Mouse (Mus musculus) frontal cortex, adult 2 months (tissue): ENCODE measurements at regions not wholly inside any gene's neighbourhood (a gene's known extent, or its start where the extent isn't known, plus 50 kb on each side); places are given as distances from the start of the nearest gene placed in this dataset.
"Not testable (repeated sequence)": the region's sequence is repeated elsewhere in the genome, so short reads cannot be mapped to it uniquely, and the experiment has no call there.

Source experiments
- DNase-seq, 2 experiments: peaks; one replicate each; pipeline ENCODE4 v3.0.0; 2022; ENCODE audit warnings: low spot score in 1 of 2; ENCODE audit errors: extremely low spot score in 1 of 2

- no peak for DNase-seq
These were observed 268.2 kb downstream of the Cyp26b1 start for GRCm38 (mm10) chr6:84325384-84326114.

DNA sequence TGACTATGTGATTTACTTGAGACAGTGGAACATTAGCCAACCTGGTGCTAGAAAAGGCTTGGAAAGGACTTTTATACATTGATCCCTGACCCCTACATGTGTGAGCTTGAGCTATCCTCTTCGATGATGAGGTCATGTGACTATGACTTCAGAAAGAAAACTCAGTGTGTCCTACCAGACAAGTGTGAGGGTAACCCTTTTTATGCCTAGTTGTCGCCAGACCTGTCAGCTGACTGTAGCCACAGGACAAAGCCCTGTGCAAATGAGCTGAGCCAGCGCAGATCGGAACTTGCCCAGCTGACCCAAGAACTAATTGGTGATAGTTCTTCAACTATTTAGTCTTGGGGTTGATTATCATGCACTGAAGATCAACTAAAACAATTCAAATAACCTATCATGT is 269.5 kb downstream of the Cyp26b1 start:
- DNase-seq, result no peak

DNA sequence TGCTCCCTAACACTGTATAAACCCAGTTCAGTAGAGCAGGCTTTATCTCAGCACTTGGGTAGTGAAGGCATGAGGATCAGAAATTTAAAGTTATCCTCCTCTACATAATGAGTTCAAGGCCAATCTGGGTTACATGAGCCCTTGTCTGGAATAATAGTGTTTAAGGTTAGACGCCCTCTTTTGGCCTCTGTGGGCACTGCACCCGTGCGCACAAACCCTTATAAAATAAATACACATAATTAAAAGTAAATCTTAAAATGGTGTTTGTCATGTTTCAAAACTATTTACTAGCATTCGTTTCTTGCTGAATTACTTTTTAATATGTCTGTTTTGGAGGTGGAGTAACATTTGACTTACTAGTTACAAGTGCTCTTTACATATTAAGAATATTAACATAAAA is 271.2 kb downstream of the Cyp26b1 start:
- no peak for DNase-seq

- DNase-seq, result peak in 1 of 2 experiments; percentile 48
These were observed 273.1 kb downstream of the Cyp26b1 start for GRCm38 (mm10) chr6:84320586-84320985.

DNA sequence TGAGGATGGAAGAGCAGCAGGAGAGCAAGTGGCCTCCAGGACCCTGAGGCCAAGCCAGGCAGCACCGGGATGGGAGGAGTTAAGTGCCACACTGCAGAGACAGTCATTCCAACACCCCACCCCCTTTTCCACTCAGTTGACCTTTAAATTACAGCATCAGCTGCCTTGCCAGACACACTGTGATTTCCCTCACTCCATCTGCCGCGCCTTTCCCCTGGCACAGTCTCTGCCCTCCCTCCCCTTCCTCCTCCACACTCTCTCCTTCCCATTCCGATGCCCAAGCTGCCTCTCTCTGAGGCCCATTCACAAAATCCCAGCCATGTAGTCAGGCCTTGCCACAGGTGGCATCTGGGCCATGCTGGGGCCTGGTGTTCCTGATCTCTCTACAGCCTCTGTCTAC is 274.9 kb downstream of the Cyp26b1 start:
- DNase-seq, result peak; percentile 41 to 71

- peak in 1 of 2 experiments; percentile 19 for DNase-seq
These were observed 276.7 kb downstream of the Cyp26b1 start for GRCm38 (mm10) chr6:84317026-84317425.

- no peak for DNase-seq
These were observed 278.4 kb downstream of the Cyp26b1 start for GRCm38 (mm10) chr6:84315175-84315912.

DNA sequence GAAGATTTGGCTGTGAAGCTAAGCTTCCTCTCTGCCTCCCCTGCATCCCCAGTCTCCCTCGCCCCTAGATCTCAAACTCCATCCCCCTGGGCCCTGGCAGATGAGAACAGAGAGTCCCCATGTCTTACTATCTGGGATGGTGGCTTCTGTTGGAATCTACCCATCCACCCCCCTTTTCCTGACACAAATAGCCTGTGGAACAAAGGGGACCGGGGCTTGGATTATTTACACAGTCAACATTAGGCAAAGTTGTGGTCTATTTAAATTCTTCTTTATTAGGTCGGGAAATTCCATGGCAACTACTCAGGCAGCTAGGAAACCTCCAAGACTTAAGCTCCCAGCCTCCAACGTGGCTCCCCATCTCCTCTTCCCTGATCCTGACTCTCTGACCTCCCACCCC is 279.9 kb downstream of the Cyp26b1 start:
- no peak for DNase-seq

- DNase-seq, result no peak
These were observed 283.0 kb downstream of the Cyp26b1 start for GRCm38 (mm10) chr6:84310635-84311241.

DNA sequence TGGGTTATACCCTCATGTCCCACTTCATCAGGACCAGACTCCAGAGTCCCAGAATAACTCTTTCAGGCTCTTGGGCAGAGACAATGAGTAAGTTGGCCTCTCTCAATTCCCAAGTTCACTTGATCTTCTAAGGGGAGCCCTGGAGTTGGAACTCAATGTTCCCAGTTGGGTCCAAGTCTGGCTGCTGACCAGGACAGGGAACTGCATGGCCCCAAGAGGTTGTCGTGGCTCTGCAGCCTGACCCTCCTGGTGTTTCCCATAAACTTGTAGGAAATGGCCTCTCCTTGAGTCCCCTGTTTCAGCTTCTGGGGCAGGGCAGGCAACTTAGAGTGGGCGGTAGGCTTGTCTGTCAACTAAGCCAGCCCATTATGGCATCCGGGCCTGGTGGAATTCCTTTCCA is 286.2 kb downstream of the Cyp26b1 start:
- DNase-seq, result no peak

DNA sequence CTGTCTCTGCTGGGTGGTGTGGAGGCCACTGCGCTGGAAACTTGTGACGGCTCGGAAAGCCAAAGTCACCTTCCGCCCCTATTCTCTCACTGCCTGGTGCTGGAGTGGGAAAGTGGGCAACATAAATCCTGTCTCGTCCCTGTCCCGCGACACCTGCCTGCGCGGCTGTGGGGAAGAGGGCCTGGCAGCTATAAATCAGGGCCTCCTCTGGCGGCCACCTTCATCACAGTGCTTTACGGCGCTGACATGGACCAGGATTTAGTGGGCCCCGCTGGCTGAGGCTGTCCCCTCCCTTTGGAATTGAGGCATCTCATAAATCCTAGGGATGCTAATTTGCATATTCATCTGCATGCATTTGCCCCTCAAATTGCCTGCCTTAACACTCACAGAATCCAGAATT is 287.1 kb downstream of the Cyp26b1 start:
- DNase-seq, result no peak

- DNase-seq, result peak in 1 of 2 experiments; percentile 7
These were observed 288.6 kb downstream of the Cyp26b1 start for GRCm38 (mm10) chr6:84305093-84305492.

- not testable (repeated sequence) for DNase-seq
These were observed 290.8 kb downstream of the Cyp26b1 start for GRCm38 (mm10) chr6:84302916-84303315.

- DNase-seq, result no peak
These were observed 291.5 kb downstream of the Dysf start for GRCm38 (mm10) chr6:84299936-84300335.

DNA sequence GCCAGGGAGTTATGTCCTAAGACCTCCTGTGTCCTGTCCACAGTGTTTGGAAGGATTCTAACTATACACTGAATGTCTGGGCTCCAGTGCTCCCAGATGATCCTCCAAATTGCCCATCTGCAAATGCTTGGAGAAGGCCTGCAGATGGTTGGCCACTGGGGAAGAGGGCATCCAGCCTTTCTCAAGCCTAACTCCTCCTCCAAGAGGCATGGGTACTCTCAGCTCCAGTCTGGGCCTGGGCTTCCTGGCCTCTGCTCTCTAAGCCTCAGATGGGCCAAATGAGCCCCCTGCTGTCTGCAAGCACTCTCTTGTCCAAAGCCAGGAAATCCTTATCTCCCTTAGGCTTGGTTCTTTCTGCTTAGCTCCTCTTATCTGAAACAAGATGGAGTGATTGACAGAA is 290.8 kb downstream of the Dysf start:
- DNase-seq, result no peak

DNA sequence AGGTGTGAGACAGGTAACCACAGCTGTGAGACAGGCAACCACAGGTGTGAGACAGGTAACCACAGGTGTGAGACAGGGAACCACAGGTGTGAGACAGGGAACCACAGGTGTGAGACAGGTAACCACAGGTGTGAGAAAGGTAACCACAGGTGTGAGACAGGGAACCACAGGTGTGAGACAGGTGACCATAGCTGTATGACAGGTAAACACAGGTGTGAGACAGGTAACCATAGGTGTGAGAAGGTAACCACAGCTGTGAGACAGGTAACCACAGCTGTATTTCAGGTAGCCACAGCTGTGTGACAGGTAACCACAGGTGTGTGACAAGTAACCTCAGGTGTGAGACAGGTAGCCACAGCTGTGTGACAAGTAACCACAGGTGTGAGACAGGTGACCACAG is 265.5 kb downstream of the Dysf start:
- DNase-seq, result not testable (repeated sequence)

DNA sequence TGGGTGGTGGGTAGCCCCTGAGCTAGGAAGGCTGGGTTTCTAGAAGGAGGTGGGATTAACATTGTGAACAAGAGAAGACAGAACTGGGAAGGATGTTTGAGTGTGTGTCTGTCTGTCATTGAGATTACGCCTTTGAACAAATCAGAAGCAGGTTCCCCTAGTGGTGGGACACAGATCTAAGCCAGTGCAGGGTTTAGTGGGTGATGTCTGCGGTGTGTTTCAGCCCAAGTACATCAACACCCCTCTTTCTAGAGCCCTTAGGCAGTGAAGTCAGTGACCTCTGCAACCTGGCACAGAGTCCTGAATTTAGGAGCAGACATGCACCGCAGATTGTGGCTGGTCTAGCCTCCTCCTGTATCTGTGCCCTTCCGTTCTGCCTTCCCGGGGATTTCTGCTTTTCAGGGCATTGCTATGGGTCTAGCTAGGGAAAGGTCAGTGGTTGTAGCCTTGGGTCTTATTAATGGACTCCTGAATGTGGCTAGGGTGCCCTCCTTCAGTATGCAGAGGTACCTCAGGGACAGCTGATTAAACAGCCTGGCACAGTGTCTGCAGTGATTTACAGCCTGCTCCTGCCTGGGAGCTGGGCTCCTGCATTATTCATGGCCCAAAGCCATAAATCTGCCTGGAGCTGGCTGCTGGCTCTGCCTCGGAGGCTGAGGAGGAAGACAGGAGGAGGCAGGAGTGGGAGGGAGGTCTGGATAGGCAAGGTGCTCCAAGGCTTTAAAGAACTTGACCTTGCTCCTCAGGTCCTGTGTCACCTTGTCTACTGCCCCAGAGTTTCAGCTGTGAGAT is 264.3 kb downstream of the Dysf start:
- peak; percentile 29 to 69 for DNase-seq

DNA sequence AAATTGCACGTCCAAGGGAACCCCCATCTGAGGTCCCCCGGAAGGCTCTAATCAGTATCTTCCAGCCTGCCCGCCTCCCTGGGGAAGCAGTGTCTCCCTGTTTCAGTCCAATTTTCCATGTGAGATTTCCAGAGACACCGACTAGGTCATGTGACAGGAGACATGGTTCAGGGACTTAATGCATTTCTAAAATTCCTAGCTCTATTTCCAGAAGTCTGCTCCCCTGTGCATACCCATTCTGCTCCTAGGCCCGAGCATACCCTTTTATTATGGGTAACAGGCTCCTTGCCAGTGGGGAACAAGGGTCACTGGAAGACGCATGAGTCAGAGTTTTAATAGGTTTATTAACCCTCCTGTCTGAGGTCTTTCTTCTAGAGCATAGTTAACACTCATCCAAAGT is 263.6 kb downstream of the Dysf start:
- DNase-seq, result no peak

DNA sequence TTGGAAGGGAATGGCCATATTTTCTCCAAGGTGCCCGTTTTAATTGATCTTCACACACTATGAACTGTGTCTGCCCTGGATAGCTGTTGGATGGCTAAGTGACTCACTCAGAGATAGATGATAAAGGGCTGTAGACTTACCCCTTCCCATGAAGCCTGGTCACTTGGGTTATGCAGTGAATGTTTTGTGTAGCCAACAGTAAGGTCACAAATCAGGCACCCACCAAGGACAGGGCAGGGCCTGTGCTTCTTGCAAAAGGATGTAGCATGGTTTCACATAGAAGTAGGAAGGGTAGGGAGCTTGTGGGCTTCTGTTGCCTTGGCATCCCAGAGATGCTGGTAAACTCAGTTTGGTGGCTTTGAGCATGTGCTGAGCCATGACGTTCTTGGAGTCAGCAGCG is 263.1 kb downstream of the Dysf start:
- DNase-seq, result no peak

GRCm38 (mm10) chr6:84270518-84271165 is 262.3 kb downstream of the Dysf start:
- no peak for DNase-seq
